Mouse (Mus musculus): Measurements from ENCODE around the gene Ctsw. TPM values are rescaled to one million over a fixed set of nuclear protein-coding genes. Genes with fewer than 3 reads are reported as not detected.

Ctsw gene
- polyA plus RNA-seq, 1 experiment from 2014 or later, result 0.82 TPM

GRCm38 (mm10) chr19:5485821-5486220 lies 17.5 kb upstream of the Ctsw start:
- peaks cover 34% of the 10 kb centered on the region for H3K4me1 ChIP-seq
- ATAC-seq (ENCODE audit: insufficient number of reproducible peaks, low FRiP score, low TSS enrichment, low read depth), result no peak
- H3K27me3 ChIP-seq, result no peaks in the 10 kb centered on the region
- H3K9ac ChIP-seq, result no peak overlapping the region
- H3K4me2 ChIP-seq, result no peak overlapping the region
- H3K4me3 ChIP-seq, result no peak overlapping the region
- no peaks in the 10 kb centered on the region for H3K9me3 ChIP-seq
- WGBS, result 90% methylated on average over 7 of the region's 7 CpGs
- H3K36me3 ChIP-seq, result peaks cover 56% of the 10 kb centered on the region
- H3K27ac ChIP-seq, result no peak overlapping the region; the same call in 1 of the 2 replicates

GRCm38 (mm10) chr19:5485371-5485770 lies 17.1 kb upstream of the Ctsw start:
- Histone ChIP-seq H3K27me3 (no peaks in the 10 kb centered on the region), H3K9me3 (no peaks in the 10 kb centered on the region), H3K9ac (no peak overlapping the region), H3K4me1 (peaks cover 34% of the 10 kb centered on the region), H3K36me3 (peaks cover 60% of the 10 kb centered on the region), H3K27ac (peak overlapping the region; percentile 33; the same call in 1 of the 2 replicates), H3K4me3 (no peak overlapping the region), H3K4me2 (no peak overlapping the region)
- 91% methylated on average over 8 of the region's 8 CpGs for WGBS
- ATAC-seq (ENCODE audit: insufficient number of reproducible peaks, low FRiP score, low TSS enrichment, low read depth), result no peak

- H3K4me2 ChIP-seq, result no peak overlapping the region
- H3K4me1 ChIP-seq, result peaks cover 28% of the 10 kb centered on the region
- WGBS, result 82% methylated on average over 5 of the region's 5 CpGs
- no peak overlapping the region for H3K4me3 ChIP-seq
- ATAC-seq (ENCODE audit: insufficient number of reproducible peaks, low FRiP score, low TSS enrichment, low read depth), result no peak
- peaks cover 69% of the 10 kb centered on the region for H3K36me3 ChIP-seq
- H3K9ac ChIP-seq, result no peak overlapping the region
- no peaks in the 10 kb centered on the region for H3K9me3 ChIP-seq
- H3K27me3 ChIP-seq, result no peaks in the 10 kb centered on the region
- no peak overlapping the region; the same call in 1 of the 2 replicates for H3K27ac ChIP-seq
Observed at GRCm38 (mm10) chr19:5484496-5484895, 16.2 kb upstream of the Ctsw start.

GRCm38 (mm10) chr19:5483386-5484359 lies 15.4 kb upstream of the Ctsw start:
- Histone ChIP-seq H3K9me3 (no peaks in the 10 kb centered on the region), H3K27ac (no peak overlapping the region), H3K36me3 (peaks cover 77% of the 10 kb centered on the region), H3K4me1 (peaks cover 23% of the 10 kb centered on the region), H3K4me2 (no peak overlapping the region), H3K4me3 (no peak overlapping the region), H3K27me3 (no peaks in the 10 kb centered on the region), H3K9ac (no peak overlapping the region)
- 92% methylated on average over 19 of the region's 19 CpGs for WGBS
- ATAC-seq (ENCODE audit: insufficient number of reproducible peaks, low FRiP score, low TSS enrichment, low read depth), result no peak

GRCm38 (mm10) chr19:5481398-5481797 lies 13.1 kb upstream of the Ctsw start:
- WGBS, result 93% methylated on average over 10 of the region's 10 CpGs
- H3K9ac ChIP-seq, result no peak overlapping the region

GRCm38 (mm10) chr19:5480016-5480415 lies 11.7 kb upstream of the Ctsw start:
- no peak for ATAC-seq (ENCODE audit: insufficient number of reproducible peaks, low FRiP score, low TSS enrichment, low read depth)
- Histone ChIP-seq H3K4me1 (peaks cover 10% of the 10 kb centered on the region), H3K27ac (no peak overlapping the region), H3K4me2 (no peak overlapping the region), H3K4me3 (no peak overlapping the region), H3K27me3 (no peaks in the 10 kb centered on the region), H3K9me3 (no peaks in the 10 kb centered on the region), H3K36me3 (peaks cover 77% of the 10 kb centered on the region), H3K9ac (no peak overlapping the region)
- WGBS, result 88% methylated on average over 10 of the region's 10 CpGs

More at GRCm38 (mm10) chr19:5481398-5481797, 13.1 kb upstream of the Ctsw start:
- Histone ChIP-seq H3K36me3 (peaks cover 89% of the 10 kb centered on the region), H3K27me3 (no peaks in the 10 kb centered on the region), H3K4me3 (no peak overlapping the region), H3K9me3 (no peaks in the 10 kb centered on the region), H3K27ac (no peak overlapping the region), H3K4me2 (no peak overlapping the region), H3K4me1 (peaks cover 7% of the 10 kb centered on the region)
- ATAC-seq (ENCODE audit: insufficient number of reproducible peaks, low FRiP score, low TSS enrichment, low read depth), result no peak

GRCm38 (mm10) chr19:5477668-5478300 lies 9.5 kb upstream of the Ctsw start:
- Histone ChIP-seq H3K36me3 (peaks cover 55% of the 10 kb centered on the region), H3K4me2 (no peak overlapping the region), H3K9me3 (no peaks in the 10 kb centered on the region), H3K4me1 (peaks cover 18% of the 10 kb centered on the region), H3K27me3 (no peaks in the 10 kb centered on the region), H3K4me3 (no peak overlapping the region), H3K27ac (no peak overlapping the region), H3K9ac (no peak overlapping the region)
- 90% methylated on average over 18 of the region's 18 CpGs for WGBS
- no peak for ATAC-seq (ENCODE audit: insufficient number of reproducible peaks, low FRiP score, low TSS enrichment, low read depth)

- H3K27ac ChIP-seq, result no peak overlapping the region
- H3K9ac ChIP-seq, result no peak overlapping the region
- H3K27me3 ChIP-seq, result no peaks in the 10 kb centered on the region
- no peak for ATAC-seq (ENCODE audit: insufficient number of reproducible peaks, low FRiP score, low TSS enrichment, low read depth)
- H3K36me3 ChIP-seq, result peaks cover 48% of the 10 kb centered on the region
- peaks cover 18% of the 10 kb centered on the region for H3K4me1 ChIP-seq
- WGBS, result 81% methylated on average over 10 of the region's 10 CpGs
- H3K9me3 ChIP-seq, result no peaks in the 10 kb centered on the region
- H3K4me3 ChIP-seq, result no peak overlapping the region
- no peak overlapping the region for H3K4me2 ChIP-seq
Observed at GRCm38 (mm10) chr19:5477004-5477667, 8.8 kb upstream of the Ctsw start.

- peak; percentile 12; the same call in 1 of the 2 replicates for ATAC-seq (ENCODE audit: insufficient number of reproducible peaks, low FRiP score, low TSS enrichment, low read depth)
- Histone ChIP-seq H3K4me1 (peaks cover 18% of the 10 kb centered on the region), H3K36me3 (peaks cover 29% of the 10 kb centered on the region), H3K4me2 (peak overlapping the region; percentile 83), H3K27me3 (no peaks in the 10 kb centered on the region), H3K9me3 (no peaks in the 10 kb centered on the region), H3K4me3 (peak overlapping the region; percentile 61), H3K27ac (peak overlapping the region; percentile 90), H3K9ac (peak overlapping the region; percentile 68)
- 14% methylated on average over 13 of the region's 13 CpGs for WGBS
Observed at GRCm38 (mm10) chr19:5475069-5475714, 6.9 kb upstream of the Ctsw start.

GRCm38 (mm10) chr19:5474281-5475068 lies 6.2 kb upstream of the Ctsw start:
- WGBS, result under 1% methylated on average over 61 of the region's 68 CpGs
- peak; percentile 60 for ATAC-seq (ENCODE audit: insufficient number of reproducible peaks, low FRiP score, low TSS enrichment, low read depth)

GRCm38 (mm10) chr19:5473720-5474119 lies 5.4 kb upstream of the Ctsw start, which contains the start of gene Efemp2:
Efemp2 (plus strand) TSS chr19:5473954.
- WGBS, result under 1% methylated on average over 22 of the region's 22 CpGs
- peak; percentile 67 for ATAC-seq (ENCODE audit: insufficient number of reproducible peaks, low FRiP score, low TSS enrichment, low read depth)
- H3K4me1 ChIP-seq, result peaks cover 18% of the 10 kb centered on the region

More at GRCm38 (mm10) chr19:5474281-5475068, 6.2 kb upstream of the Ctsw start:
- H3K4me3 ChIP-seq, result peak overlapping the region; percentile 61
- peaks cover 22% of the 10 kb centered on the region for H3K36me3 ChIP-seq
- peak overlapping the region; percentile 83 for H3K4me2 ChIP-seq
- H3K9ac ChIP-seq, result peak overlapping the region; percentile 68
- no peaks in the 10 kb centered on the region for H3K27me3 ChIP-seq
- H3K4me1 ChIP-seq, result peaks cover 18% of the 10 kb centered on the region
- peak overlapping the region; percentile 90 for H3K27ac ChIP-seq
- H3K9me3 ChIP-seq, result no peaks in the 10 kb centered on the region

More at GRCm38 (mm10) chr19:5473720-5474119, 5.4 kb upstream of the Ctsw start, which contains the start of gene Efemp2:
- Histone ChIP-seq H3K36me3 (peaks cover 14% of the 10 kb centered on the region), H3K9me3 (no peaks in the 10 kb centered on the region), H3K9ac (peak within 1 kb of the TSS; percentile 68), H3K27ac (peak within 1 kb of the TSS; percentile 90), H3K4me3 (peak within 1 kb of the TSS; percentile 61), H3K27me3 (no peaks in the 10 kb centered on the region), H3K4me2 (peak within 1 kb of the TSS; percentile 83)
